Mouse (Mus musculus) retina, postnatal 7 days (tissue): ENCODE results near the gene Lipe.
"Not testable (repeated sequence)": the region's sequence is repeated elsewhere in the genome, so short reads cannot be mapped to it uniquely, and the experiment has no call there.

Experiments
- DNase-seq: peaks from one replicate; pipeline ENCODE4 v3.0.0-alpha.2; 2012; ENCODE audit warnings: low read depth, low spot score

The Lipe gene

GRCm38 (mm10) chr7:25398610-25399009 lies at the start of gene Lipe:
Lipe (minus strand) TSS chr7:25398710.
- no peak for DNase-seq

- no peak for DNase-seq
These were observed 42.3 kb upstream of the Lipe start for GRCm38 (mm10) chr7:25440816-25441153.

- no peak for DNase-seq
These were observed 41.7 kb upstream of the Lipe start for GRCm38 (mm10) chr7:25439978-25440815.

- no peak for DNase-seq
These were observed 40.8 kb upstream of the Lipe start for GRCm38 (mm10) chr7:25439124-25439822.

- no peak for DNase-seq
These were observed 38.2 kb upstream of the Lipe start for GRCm38 (mm10) chr7:25436704-25437103.

GRCm38 (mm10) chr7:25436226-25436625 lies 37.7 kb upstream of the Lipe start:
- DNase-seq: no peak

- DNase-seq: no peak
These were observed 37.0 kb upstream of the Lipe start for GRCm38 (mm10) chr7:25435546-25435851.

- DNase-seq: no peak
These were observed 36.4 kb upstream of the Lipe start for GRCm38 (mm10) chr7:25434654-25435545.

- no peak for DNase-seq
These were observed 35.5 kb upstream of the Lipe start for GRCm38 (mm10) chr7:25433781-25434560.

GRCm38 (mm10) chr7:25433007-25433541 lies 34.6 kb upstream of the Lipe start:
- no peak for DNase-seq

- no peak for DNase-seq
These were observed 33.9 kb upstream of the Lipe start for GRCm38 (mm10) chr7:25432381-25432780.

GRCm38 (mm10) chr7:25429886-25430784 lies 31.6 kb upstream of the Lipe start:
- no peak for DNase-seq

GRCm38 (mm10) chr7:25428321-25428720 lies 29.8 kb upstream of the Lipe start:
- DNase-seq: no peak

- DNase-seq: no peak
These were observed 28.6 kb upstream of the Lipe start for GRCm38 (mm10) chr7:25427144-25427543.

GRCm38 (mm10) chr7:25426380-25426779 lies 27.9 kb upstream of the Lipe start:
- DNase-seq: not testable (repeated sequence)

GRCm38 (mm10) chr7:25424429-25424828 lies 25.9 kb upstream of the Lipe start:
- DNase-seq: peak; percentile 78

- DNase-seq: no peak
These were observed 23.9 kb upstream of the Lipe start for GRCm38 (mm10) chr7:25422286-25422841.

GRCm38 (mm10) chr7:25419943-25420342 lies 21.4 kb upstream of the Lipe start:
- no peak for DNase-seq

GRCm38 (mm10) chr7:25419536-25419935 lies 21.0 kb upstream of the Lipe start:
- no peak for DNase-seq

- no peak for DNase-seq
These were observed 19.1 kb upstream of the Lipe start for GRCm38 (mm10) chr7:25417597-25417996.
